Mouse (Mus musculus) lung, postnatal 14 days (tissue): ENCODE data around the gene Fbxl15.

Experiments used
- DNase-seq: peaks from one replicate; pipeline ENCODE4 v3.0.0; 2021

Gene Fbxl15

DNA sequence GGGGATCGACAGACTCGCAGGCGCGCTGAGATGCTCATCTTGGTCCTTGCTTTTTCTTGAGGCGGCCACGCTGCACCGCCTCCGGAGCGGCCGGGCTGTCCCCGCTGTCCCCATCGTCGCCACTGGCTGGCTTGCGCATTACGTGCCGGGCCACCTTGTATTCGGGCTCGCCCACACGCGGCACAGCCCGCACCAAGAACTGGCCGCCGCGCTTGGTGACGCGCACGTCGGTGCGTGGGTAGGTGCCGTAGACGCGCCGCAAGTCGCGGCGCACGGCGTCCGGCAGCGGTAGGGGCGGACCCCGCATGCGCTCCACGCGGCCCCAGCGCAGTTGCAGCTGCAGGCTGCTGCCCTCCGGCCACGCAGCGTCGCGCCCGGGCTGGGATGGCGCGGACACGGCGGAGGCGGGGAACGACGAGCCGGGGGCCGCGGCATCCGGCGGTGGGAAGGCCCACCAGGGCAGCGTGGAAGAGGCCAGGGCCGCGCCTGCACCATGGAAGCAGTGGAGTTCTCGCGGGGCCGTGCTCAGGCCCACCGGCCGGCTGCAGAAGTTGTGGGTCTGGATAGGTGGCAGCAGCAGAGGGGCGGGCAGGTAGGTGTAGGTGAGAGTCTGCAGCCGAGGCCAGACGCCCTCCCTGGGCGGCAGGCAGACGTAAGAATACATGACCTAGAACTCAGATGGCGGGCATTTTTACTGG is 20.9 kb downstream of the Fbxl15 start:
- DNase-seq = peak; percentile 73

DNA sequence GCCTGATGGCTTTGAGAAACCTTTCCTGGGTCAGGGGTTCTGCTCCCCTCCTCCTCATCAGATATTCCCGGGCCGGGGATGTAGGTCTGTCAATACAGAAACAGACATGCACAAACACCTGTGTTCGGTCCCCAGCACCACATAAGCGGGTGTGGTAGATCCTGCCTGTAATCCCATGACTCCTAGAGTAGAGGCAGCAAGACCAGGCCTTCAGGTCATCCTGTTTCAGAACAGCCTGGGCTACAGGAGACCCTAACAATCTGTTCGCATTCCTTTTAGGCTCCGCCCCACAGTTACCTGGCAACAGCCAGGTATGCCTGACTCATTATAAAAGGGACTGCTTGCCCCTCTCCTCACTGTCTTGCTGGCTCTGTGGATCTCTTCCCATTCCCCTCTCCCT is 21.6 kb downstream of the Fbxl15 start:
- no peak for DNase-seq

DNA sequence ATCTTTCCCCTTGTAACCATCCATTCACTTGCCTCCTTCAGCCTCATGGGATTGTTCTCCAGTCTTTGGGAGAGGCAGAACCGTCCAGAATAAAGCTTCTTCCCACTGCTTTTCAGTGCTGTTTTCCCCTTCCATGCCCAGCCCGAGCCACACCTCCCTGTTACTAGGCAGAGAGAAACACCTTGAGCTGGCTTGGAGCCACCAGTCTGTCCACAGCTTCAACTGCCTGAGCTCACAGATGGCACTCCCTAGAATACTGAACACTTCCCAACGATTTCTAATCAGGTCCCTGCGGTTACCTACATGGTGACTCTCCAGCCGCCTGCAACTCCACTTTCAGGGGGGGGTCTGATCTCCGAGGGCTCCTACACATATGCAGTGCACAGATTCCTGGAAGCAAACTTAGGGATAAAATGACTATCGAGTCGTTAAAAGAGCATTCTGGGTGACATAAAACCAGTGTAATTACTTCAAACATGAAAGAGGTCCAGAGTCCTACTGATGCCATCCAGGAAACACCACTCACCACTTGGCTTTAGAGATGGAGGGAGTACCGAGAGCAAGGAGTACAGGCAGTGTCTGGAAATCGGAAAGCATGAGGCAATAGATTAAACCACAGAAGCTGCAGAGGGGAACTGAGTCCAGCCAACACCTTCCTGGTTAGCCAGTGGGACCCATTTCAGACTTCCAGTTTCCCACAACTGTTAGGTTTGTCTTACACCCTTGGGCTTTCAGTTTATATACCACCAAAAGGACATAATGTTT is 22.4 kb downstream of the Fbxl15 start, which contains the start of gene 2310034G01Rik:
TSS of gene 2310034G01Rik (minus strand) at position 135 of the 765 bp plus-strand sequence.
- DNase-seq = peak; percentile 62

DNA sequence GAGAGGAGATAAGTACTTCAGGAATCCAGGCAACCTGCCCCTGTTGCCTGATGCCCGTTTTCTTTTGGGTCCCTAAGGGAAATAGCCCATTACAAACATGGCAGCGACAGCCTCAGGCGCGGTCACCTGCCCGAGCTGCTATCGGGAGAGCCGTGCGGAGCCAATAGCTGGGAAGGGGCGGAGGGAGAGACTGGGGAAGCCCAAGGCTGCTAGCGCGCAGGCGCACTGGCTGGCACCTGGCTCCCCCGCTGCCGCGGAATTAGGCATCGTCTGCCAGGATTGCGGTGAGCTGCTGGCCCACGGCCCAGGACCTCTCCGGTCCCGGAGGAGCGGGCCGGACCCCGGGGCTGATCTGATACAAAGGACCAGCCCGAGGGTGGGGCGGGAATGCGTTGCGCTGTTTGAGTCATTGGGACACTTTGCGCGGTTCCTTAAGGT is 28.7 kb downstream of the Fbxl15 start:
- DNase-seq = peak; percentile 90

DNA sequence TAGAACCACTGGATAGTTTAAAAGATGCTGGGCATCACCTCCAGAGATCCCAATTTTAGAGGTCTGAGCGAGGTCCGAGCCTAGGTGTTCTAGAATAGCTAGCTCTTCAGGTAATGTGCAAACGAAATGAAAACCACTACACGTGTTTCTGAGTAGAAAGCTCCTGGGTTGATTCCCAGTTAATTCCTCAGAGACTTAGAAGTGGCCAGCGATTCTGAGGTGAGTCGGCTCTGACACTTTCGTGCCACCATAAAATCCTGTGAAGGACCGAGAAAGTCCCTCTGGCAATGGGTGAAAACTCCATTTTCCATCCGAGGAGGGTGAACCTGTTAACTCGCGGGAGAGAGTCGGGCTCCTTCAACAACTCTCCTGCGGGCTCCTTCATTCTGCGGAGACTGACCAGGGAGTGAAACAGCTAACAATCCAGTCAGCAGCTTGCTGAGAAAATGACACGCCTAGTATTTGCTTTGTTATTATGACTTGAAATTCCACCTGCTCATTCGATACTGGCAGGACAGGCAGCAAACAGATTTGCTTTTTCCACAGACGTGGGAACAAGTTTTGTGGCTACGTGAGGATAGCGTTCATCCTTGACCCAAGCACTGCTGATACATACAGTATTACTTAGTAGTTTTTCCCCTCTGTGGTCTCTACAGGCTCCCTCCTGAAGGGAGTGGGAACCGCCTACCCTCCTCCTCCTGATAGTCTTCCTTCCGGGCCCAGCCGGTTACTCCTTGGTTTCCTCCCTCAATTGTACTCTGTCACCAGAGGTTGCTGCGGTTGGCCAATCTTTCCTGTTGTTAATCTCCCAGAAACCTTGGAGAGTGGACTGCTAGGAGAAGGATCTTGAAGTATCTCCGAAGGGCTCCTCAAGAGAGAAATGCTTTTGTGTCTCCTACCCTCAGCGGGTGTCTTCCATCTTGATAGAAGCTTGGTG is 29.6 kb downstream of the Fbxl15 start:
- DNase-seq = peak; percentile 58

DNA sequence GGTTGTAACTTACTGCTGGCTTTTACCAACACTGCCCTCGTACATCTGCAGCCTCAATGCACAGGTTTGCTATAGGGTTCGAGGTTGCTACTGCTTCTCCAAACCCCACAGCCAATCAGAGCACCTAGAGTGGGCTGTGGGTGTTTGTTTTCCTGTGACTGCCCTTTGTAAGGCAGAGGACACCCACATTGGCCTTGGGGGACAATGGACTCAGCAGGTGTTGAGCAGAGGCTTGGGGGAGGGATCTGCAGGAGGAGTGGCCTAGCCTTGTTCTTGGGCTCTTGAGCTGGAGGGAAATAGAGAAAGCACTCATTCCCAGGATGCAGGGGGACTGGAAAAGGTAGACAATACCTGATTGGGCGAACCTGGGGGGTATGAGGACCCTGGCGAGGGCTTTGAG is 30.4 kb downstream of the Fbxl15 start:
- DNase-seq = no peak

DNA sequence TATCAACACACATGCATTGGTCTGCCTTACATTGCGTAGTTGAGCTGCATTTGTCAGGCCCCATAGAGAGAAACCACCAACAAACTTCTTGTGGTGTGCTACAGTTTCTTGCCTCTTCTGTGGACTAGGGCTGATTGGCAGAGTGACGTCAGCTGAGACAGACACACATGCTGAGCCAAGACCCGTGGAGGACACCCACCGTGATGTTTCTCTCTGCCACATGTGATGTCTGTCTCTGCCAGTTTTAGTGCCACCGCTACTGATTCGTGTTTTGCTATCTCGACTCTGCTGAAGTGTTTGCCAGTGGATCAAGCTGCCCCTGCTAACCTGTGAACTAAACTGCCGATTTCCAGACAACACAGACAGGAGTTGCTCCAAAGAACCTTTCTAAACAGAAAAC is 34.1 kb downstream of the Fbxl15 start:
- DNase-seq = no peak

DNA sequence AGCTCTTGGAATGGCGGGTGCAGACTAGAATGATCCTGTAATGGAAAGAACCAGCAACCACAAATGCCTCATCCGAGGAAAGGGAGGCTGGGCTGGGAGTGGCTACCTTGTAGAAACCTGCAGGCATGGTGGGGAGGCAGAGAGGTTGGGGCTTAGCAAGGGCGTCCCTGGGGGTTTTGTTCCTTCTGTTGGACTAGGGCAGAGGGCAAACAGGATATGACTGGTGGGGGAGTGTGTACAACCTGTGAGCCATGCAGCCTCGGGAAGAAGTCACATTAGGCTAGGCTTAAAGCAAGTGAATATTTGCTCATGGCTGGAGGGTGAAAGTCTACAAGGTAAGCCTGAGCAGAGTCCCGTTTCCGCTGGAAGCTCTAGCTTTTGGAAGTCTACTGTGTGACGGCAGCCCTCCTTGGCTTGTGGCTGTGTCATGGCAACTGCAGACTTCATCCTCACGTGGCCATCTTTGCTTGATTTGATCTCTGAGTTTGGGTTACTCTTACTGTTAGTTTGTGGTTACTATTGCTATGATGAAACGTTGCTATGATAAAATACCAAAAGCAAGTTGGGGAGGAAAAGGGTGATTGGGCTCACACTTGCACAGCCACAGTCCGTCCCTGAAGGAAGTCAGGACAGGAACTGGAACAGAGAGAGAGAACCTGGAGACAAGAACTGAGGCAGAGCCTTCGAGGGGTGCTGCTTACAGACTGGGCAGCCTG is 35.5 kb downstream of the Fbxl15 start:
- no peak for DNase-seq

DNA sequence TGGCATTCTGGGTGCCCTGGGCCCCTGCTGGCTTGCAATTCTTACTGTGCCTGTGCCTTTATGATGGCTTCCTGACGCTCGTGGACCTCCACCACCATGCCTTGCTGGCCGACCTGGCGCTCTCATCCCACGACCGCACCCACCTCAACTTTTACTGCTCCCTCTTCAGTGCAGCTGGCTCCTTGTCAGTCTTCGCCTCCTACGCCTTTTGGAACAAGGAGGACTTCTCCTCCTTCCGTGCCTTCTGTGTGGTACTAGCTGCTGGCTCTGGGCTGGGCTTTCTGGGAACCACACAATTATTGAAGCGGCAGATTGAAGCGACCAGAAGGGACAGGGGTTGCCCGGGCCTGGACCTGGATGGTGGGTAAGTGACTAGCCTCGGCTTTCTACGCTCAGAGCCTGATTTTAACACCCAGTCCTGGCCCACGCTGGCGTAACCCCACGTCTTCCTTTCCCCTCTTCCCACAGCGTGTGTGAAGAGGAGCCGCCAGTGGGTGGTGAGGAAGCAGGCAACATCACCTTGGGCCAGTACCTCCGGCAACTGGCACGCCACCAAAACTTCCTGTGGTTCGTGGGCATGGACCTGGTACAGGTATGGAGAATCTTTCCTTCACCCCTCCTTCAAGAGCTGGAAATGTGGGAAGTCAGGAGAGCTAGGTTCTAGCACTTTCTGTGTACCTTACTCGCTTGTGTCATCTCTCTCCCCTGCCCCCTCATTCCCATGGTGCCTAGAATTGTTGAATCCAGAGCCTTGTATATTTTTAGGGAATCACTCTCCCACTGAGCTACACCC is 40.0 kb downstream of the Fbxl15 start:
- DNase-seq = no peak

DNA sequence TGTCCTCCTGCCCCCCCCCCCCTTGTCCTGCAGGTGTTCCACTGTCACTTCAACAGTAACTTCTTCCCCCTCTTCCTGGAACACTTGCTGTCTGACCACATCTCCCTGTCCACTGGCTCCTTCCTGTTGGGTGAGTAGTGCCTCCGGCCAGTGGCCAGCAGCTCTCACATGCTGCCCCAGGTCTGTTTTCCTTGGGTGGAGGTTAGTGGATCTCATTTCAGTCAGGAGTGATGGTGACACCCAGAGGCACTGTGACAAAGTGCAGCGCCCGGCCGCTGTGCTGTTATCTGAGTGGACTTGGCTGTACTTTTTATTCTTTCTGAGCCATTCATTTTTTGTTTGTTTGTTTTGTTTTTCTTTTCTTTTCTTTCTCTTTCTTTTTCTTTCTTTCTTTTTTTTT is 41.2 kb downstream of the Fbxl15 start:
- peak; percentile 77 for DNase-seq

DNA sequence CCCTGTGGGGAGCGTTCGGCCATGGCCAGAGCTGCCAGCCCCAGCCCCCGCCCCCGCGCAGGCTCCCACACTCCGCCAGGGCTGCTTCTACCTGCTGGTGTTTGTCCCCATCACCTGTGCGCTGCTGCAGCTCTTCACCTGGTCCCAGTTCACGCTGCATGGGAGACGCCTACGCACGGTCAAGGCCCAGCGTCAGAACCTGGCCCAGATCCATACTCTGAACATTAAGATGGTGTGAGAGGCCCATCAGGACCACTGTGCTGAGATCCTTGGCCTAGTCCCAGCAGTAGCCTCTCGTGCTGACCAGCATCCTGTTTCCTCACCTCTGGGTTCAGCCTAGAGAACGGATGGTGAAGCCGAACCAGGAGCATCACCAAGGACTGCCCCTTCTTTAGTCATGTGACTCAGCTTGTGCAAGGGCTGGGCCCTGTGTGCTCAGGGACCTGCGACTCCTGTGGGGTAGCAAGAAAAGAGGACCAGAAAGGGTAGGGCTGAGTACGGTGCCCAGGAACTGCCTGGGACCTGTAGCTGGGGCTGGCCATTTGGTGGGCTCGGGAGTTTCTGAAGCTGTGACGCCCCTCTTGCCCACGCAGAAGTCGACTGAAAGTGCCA is 46.6 kb downstream of the Fbxl15 start:
- no peak for DNase-seq

DNA sequence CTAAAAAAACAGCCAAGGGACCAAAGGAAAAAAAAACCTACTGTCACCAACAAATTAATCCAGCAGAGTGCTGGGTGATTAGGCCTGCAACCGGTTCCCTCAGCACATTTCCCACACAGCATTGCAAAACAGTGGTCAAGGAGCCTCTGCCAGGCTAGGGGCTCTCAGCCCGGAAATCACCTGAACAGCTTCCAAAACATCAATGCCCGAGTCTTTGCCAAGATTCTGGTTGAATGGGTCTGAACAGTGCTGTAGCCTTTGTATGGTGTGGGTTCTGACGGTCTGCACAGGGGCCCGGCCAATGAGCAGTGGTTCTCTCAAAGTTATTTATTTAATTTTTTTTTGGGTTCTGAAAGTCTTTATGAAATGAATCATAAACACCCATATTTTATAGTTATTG is 47.5 kb downstream of the Fbxl15 start:
- DNase-seq = peak; percentile 41

DNA sequence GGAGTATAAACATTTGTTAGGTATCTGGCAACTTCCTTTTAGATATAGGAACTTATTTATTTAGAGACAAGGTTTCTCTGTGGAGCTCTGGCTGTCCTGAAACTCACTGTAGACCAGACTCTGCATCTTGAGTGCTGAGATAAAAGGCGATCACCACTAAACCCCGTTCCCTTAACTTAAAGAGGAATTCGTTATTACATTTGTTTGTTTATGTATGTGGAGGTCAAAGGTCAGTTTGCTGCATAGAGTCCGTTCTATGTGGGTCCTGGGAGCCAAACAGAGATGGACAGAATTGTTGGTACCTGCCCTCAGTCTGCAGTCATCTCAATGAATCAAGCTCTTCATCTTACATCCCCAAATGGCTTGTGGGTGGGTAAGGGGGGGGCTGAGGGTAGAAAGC is 47.9 kb downstream of the Fbxl15 start:
- no peak for DNase-seq
